Mouse (Mus musculus): Measurements from ENCODE around the gene Zan. TPM values are rescaled to one million over a fixed set of nuclear protein-coding genes. Genes with fewer than 3 reads are reported as not detected.

Zan gene
- polyA plus RNA-seq, 1 experiment: 0.02 TPM

DNA sequence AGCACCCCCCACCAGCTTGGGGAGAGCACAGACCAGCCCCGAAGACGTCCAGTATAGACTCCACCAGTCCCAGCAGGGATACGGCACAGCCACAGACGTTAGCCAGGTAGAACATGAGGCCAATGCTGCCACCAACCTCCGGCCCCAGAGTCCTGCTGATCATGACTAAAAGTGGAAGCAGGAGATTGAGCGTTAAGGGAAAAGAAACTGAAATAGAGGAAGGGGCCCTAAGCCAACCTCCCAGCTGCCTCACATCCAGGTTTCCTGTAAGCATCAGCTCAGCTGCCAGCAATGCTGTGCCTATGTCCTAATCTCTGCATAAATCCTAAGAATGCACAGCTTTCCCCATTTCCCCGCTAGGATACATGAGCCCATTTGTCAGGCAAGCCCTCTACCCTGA lies 146.0 kb downstream of the Zan start:
- Histone ChIP-seq H3K4me3 (ENCODE audit: extremely low read depth, insufficient read depth, insufficient read length) (no peak overlapping the region), H3K27ac (ENCODE audit: insufficient read depth, low read length) (no peak overlapping the region), H3K27me3 (ENCODE audit: control insufficient read depth, insufficient read depth, low read length) (no peaks in the 10 kb centered on the region), H3K36me3 (ENCODE audit: control insufficient read depth, insufficient read depth, low read length) (peaks cover 10% of the 10 kb centered on the region), H3K4me1 (ENCODE audit: control insufficient read depth, insufficient read depth, insufficient read length) (peaks cover 5% of the 10 kb centered on the region; the same call in 1 of the 2 replicates)
- WGBS: 75% methylated on average over 7 of the region's 7 CpGs
- DNase-seq (ENCODE audit: low read depth in 1 of 2, low spot score in 2 of 2): no peak
- no peak for TF ChIP-seq POLR2A (IDR thresholded peaks at IDR 0.05; ENCODE audit: low read depth, low read length)
- TF ChIP-seq CTCF (IDR thresholded peaks at IDR 0.05; ENCODE audit: extremely low read depth, insufficient read depth, insufficient read length, insufficient replicate concordance): no peak

Other genes starting within 250 kb of the Zan start
- gene Ache, start 189.5 kb downstream of the Zan start, polyA plus RNA-seq (2012; rRNA removed): 23.1 and 24.1 TPM in 2 replicates
- 10.3 and 11.1 TPM in 2 replicates for gene Ufsp1, start 182.4 kb downstream of the Zan start, polyA plus RNA-seq (2012; rRNA removed)
- gene Srrt, start 169.4 kb downstream of the Zan start, polyA plus RNA-seq (2012; rRNA removed): 172 and 175 TPM in 2 replicates
- 19.8 and 20.6 TPM in 2 replicates for gene Trip6, start 162.7 kb downstream of the Zan start, polyA plus RNA-seq (2012; rRNA removed)
- 25.8 and 29.7 TPM in 2 replicates for gene Slc12a9, start 143.5 kb downstream of the Zan start, polyA plus RNA-seq (2012; rRNA removed)
- gene Ephb4, start 127.0 kb downstream of the Zan start, polyA plus RNA-seq (2012; rRNA removed): 13.5 and 14.8 TPM in 2 replicates
- 26.6 and 40.1 TPM in 2 replicates for gene Pop7, start 25.5 kb upstream of the Zan start, polyA plus RNA-seq (2012; rRNA removed)
- 40.3 and 49.8 TPM in 2 replicates for gene Gigyf1, start 41.5 kb upstream of the Zan start, polyA plus RNA-seq (2012; rRNA removed)
- not detected in 2 replicates for gene Epo, start 56.2 kb upstream of the Zan start, polyA plus RNA-seq (2012; rRNA removed)
- gene Gnb2, start 56.4 kb upstream of the Zan start, polyA plus RNA-seq (2012; rRNA removed): 762 and 932 TPM in 2 replicates
- not detected in 2 replicates for gene Actl6b, start 76.5 kb upstream of the Zan start, polyA plus RNA-seq (2012; rRNA removed)
- gene Tfr2, start 92.8 kb upstream of the Zan start, polyA plus RNA-seq (2012; rRNA removed): 12.2 and 12.9 TPM in 2 replicates
- 90.3 and 131 TPM in 2 replicates for gene Mospd3, start 124.0 kb upstream of the Zan start, polyA plus RNA-seq (2012; rRNA removed)
- gene Pcolce, start 136.7 kb upstream of the Zan start, polyA plus RNA-seq (2012; rRNA removed): 69.6 and 88.0 TPM in 2 replicates
- 0.25 and 0.26 TPM in 2 replicates for gene Fbxo24, start 151.9 kb upstream of the Zan start, polyA plus RNA-seq (2012; rRNA removed)
- 249 and 293 TPM in 2 replicates for gene Lrch4, start 152.1 kb upstream of the Zan start, polyA plus RNA-seq (2012; rRNA removed)
- gene Gm20605, start 152.1 kb upstream of the Zan start, polyA plus RNA-seq (2012; rRNA removed): 69.4 and 70.9 TPM in 2 replicates
- 328 and 407 TPM in 2 replicates for gene Sap25, start 164.3 kb upstream of the Zan start, polyA plus RNA-seq (2012; rRNA removed)
- 0.79 and 1.0 TPM in 2 replicates for gene Irs3, start 168.7 kb upstream of the Zan start, polyA plus RNA-seq (2012; rRNA removed)
- 16.5 and 23.3 TPM in 2 replicates for gene Agfg2, start 207.7 kb upstream of the Zan start, polyA plus RNA-seq (2012; rRNA removed)

Data from spleen, adult 2 months (tissue).